Mouse (Mus musculus) neural tube, embryonic 15.5 days (tissue): ENCODE measurements at regions not wholly inside any gene's neighbourhood (a gene's known extent, or its start where the extent isn't known, plus 50 kb on each side); places are given as distances from the start of the nearest gene placed in this dataset.

Source experiments
- ATAC-seq: fragments of 200-750 bp; cut with Nextera tagmentation; 2 replicates; pipeline ENCODE4 v1.8.0; 2017; ENCODE audit warnings: mild to moderate bottlenecking, moderate TSS enrichment, moderate library complexity; ENCODE audit not compliant: low FRiP score
- H3K27ac ChIP-seq: fragments of 300-500 bp; sonication (generic); replicated peaks from 2 replicates; pipeline ENCODE4 v1.5.1; 2015; ENCODE audit warnings: mild to moderate bottlenecking, inconsistent platforms
- H3K27me3 ChIP-seq: fragments of 300-500 bp; sonication (generic); replicated peaks from 2 replicates; pipeline ENCODE4 v1.6.1; 2015; ENCODE audit warnings: inconsistent platforms
- H3K36me3 ChIP-seq: fragments of 300-500 bp; sonication (generic); 2 replicates; pipeline ENCODE4 v1.6.1; 2015; ENCODE audit warnings: inconsistent platforms
- H3K4me1 ChIP-seq: fragments of 300-500 bp; sonication (generic); 2 replicates; pipeline ENCODE4 v1.6.1; 2015; ENCODE audit warnings: inconsistent platforms
- H3K4me2 ChIP-seq: fragments of 300-500 bp; sonication (generic); 2 replicates; pipeline ENCODE4 v1.6.1; 2015; ENCODE audit warnings: inconsistent platforms, mild to moderate bottlenecking, moderate library complexity
- H3K4me3 ChIP-seq: fragments of 300-500 bp; sonication (generic); replicated peaks from 2 replicates; pipeline ENCODE4 v1.5.1; 2015; ENCODE audit warnings: mild to moderate bottlenecking, inconsistent platforms
- H3K9ac ChIP-seq: fragments of 300-500 bp; sonication (generic); replicated peaks from 2 replicates; pipeline ENCODE4 v1.6.1; 2015; ENCODE audit warnings: mild to moderate bottlenecking, inconsistent platforms
- H3K9me3 ChIP-seq: fragments of 300-500 bp; sonication (generic); replicated peaks from 2 replicates; pipeline ENCODE4 v1.6.1; 2016; ENCODE audit warnings: inconsistent platforms
- WGBS: fragments of 180-500 bp; shearing (Covaris S2); methylation state at CpG from one replicate; pipeline ENCODE4 v1.1.7; 2015; ENCODE audit warnings: mixed read lengths; 5-methylcytosine and 5-hydroxymethylcytosine counted together

DNA sequence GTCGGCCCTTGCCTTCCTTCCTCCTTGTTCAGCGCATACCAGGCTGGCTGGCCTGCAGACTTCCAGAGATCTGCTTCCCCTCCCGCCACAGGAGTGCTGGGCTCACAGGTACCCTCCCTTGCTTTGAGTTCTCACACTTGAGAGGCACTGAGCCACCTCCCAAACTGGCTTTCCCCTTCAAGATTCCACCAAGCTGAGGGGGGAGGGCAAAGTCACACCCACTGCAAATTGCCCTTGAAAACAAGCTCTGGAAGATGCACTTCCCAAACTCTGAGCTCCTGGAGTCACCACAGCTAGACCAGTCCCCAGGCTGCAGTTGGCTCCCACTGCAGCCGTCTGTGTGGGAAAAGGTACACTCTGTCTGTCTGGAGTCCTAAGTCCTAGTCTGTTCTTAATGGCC lies 142.1 kb upstream of the Slc22a12 start:
- Histone ChIP-seq H3K9me3 (no peaks in the 10 kb centered on the region), H3K27me3 (no peaks in the 10 kb centered on the region), H3K9ac (no peak overlapping the region), H3K36me3 (no peaks in the 10 kb centered on the region), H3K4me3 (no peak overlapping the region), H3K4me2 (no peak overlapping the region), H3K4me1 (no peaks in the 10 kb centered on the region), H3K27ac (no peak overlapping the region)
- no peak for ATAC-seq
- 31% methylated on average over 4 of the region's 4 CpGs for whole genome bisulfite sequencing

DNA sequence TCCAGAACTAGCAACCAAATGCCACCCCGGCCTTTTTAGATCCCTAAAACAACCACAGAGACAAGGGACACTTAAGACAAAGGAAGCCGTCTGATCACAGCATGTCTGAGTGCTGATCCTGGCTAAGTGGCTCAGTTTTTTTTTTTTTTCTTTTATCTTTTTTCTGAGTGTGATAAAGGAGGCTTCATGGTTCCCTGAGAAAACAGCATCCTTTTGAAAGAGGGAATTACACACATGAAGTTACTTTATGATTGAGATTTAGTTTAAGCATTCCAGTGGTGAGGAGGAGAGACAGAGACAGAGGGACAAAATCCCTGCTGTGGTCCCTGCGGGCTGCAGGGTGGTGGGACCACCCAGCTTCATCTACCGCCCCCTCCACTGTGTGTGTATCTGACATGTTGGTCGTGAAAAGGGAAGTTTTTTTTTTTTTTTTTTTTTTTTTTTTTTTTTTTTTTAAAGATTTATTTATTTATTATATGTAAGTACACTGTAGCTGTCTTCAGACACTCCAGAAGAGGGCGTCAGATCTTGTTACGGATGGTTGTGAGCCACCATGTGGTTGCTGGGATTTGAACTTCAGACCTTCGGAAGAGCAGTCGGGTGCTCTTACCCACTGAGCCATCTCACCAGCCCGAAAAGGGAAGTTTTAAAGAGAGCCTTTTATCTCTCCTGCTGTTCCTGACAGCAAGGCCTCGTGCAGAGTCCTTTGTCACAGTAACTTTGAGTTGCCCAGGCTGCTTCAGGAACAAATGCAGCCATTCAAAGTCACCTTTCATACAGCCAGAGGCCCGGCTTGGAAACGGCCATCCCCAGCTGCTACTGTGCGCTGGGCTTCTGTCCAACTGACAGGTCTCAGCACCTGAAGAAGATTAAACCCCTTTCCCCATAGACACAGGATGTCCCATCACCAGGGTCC lies 136.8 kb upstream of the Slc22a12 start:
- no peaks in the 10 kb centered on the region for H3K4me1 ChIP-seq
- no peaks in the 10 kb centered on the region for H3K9me3 ChIP-seq
- 18% methylated on average over 12 of the region's 14 CpGs for WGBS
- H3K36me3 ChIP-seq = no peaks in the 10 kb centered on the region
- ATAC-seq = no peak
- no peaks in the 10 kb centered on the region for H3K27me3 ChIP-seq
- H3K4me2 ChIP-seq = no peak overlapping the region
- H3K4me3 ChIP-seq = no peak overlapping the region
- no peak overlapping the region for H3K9ac ChIP-seq
- H3K27ac ChIP-seq = no peak overlapping the region

DNA sequence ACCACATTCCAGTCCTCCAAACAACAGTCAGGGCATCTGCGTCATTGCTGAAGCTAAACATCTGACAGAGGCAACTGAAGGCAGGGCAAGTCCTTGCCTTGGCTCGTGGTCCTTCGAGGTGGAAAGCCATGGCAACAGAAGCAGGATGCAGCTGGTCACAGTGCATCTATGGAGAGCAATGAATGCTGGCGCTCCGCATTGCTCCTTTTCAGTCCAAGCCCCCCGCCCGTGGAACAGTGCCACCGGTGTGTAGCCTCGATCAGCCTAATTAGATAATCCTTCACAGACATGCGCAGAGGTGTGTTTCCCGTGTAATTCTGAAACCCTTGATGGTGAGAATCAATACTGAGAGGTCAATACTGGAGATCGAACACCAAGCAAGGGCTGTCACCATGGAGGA lies 134.7 kb upstream of the Slc22a12 start:
- Histone ChIP-seq H3K9ac (no peak overlapping the region), H3K27ac (no peak overlapping the region), H3K27me3 (no peaks in the 10 kb centered on the region), H3K36me3 (no peaks in the 10 kb centered on the region), H3K4me1 (no peaks in the 10 kb centered on the region), H3K9me3 (no peaks in the 10 kb centered on the region), H3K4me3 (no peak overlapping the region), H3K4me2 (no peak overlapping the region)
- 73% methylated on average over 12 of the region's 12 CpGs for WGBS
- no peak for ATAC-seq

DNA sequence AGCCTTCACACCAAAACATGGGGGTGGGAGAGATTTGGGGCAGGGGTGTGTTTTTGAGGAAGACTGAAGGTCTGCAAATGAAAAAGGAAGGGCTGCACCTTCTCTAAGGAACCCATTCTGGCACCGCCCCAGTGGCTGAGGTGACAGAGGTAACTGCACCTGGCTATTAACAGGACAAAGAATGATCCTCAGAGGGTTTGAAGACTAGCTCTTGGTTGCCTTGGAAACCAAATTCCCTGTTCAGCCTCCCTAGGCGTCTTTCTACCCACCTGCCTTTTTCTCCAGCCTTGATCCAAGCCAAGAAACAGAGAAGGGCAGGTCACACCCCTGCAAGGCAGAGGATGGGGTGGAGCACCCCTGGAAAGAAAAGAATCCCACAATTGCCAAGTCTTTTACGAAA lies 132.8 kb upstream of the Slc22a12 start:
- no peak for ATAC-seq
- no peak overlapping the region for H3K27ac ChIP-seq
- no peak overlapping the region for H3K9ac ChIP-seq
- WGBS = 55% methylated on average over 3 of the region's 3 CpGs
- H3K9me3 ChIP-seq = no peaks in the 10 kb centered on the region
- no peaks in the 10 kb centered on the region for H3K27me3 ChIP-seq
- no peaks in the 10 kb centered on the region for H3K4me1 ChIP-seq
- no peaks in the 10 kb centered on the region for H3K36me3 ChIP-seq
- H3K4me3 ChIP-seq = no peak overlapping the region
- H3K4me2 ChIP-seq = no peak overlapping the region

DNA sequence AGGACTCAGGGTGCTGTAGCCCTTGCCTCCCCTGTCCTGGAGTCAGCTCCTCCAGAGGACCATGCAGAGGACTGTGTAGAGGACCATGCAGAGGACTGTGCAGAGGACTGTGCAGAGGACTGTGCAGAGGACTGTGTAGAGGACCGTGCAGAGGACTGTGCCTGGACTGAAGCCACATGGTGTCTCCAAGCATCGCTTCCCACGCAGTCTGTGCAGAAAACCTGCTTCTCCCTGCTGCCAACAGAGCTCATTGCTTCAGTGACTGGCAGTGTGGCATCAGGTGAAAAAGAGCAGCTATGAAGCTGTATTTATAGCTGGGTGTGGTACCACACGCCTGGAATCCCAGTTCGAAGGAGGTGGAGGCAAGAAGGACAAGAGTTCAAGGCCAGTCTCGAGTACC lies 128.9 kb upstream of the Slc22a12 start:
- Histone ChIP-seq H3K4me3 (no peak overlapping the region), H3K4me1 (no peaks in the 10 kb centered on the region), H3K9ac (no peak overlapping the region), H3K27ac (no peak overlapping the region), H3K4me2 (no peak overlapping the region), H3K36me3 (no peaks in the 10 kb centered on the region), H3K9me3 (no peaks in the 10 kb centered on the region), H3K27me3 (no peaks in the 10 kb centered on the region)
- 88% methylated on average over 6 of the region's 6 CpGs for WGBS
- ATAC-seq = no peak

DNA sequence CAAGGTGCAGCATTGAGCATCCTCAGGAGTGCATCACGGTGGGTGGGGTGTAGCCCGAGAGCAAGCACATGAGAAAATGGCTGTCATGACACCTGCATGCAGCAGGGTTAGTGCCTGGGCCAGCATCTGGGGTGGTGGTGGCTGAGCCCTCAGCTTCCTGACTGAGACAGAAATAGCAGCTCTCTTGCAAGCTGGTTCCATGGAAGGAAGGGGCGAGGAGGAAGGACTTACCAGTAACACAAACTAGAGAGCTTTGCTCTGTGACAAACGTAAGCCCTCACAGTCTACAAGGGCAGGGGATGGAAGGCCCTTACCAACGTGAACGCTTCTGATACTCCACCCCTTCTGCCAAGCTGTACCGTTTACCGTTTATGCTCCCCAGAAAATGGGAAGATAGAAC lies 127.0 kb upstream of the Slc22a12 start:
- H3K36me3 ChIP-seq = no peaks in the 10 kb centered on the region
- no peaks in the 10 kb centered on the region for H3K9me3 ChIP-seq
- H3K4me1 ChIP-seq = no peaks in the 10 kb centered on the region
- no peak overlapping the region for H3K4me2 ChIP-seq
- H3K9ac ChIP-seq = no peak overlapping the region
- no peak overlapping the region for H3K4me3 ChIP-seq
- H3K27ac ChIP-seq = no peak overlapping the region
- no peak for ATAC-seq
- WGBS = 83% methylated on average over 8 of the region's 8 CpGs
- no peaks in the 10 kb centered on the region for H3K27me3 ChIP-seq

DNA sequence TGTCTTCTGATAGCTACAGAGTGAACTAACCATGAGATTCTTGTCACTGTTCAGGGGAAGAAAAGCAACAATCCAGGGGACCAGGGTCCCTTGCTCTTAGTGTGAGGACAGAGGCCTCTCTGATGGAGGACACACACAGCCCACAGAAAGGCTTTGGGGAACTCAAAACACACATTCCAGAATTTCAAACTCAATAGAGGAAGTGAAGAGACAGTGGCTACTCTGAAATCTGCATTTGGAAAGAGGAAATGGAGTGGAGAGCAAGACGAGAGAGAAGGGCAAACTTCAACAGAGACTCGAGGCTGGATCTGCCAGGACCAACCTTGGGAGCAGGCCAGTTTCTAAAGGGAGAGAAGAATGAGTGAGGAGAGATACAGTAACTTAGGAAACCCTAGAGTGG lies 125.7 kb upstream of the Slc22a12 start:
- no peak overlapping the region for H3K4me2 ChIP-seq
- H3K9ac ChIP-seq = no peak overlapping the region
- no peak for ATAC-seq
- H3K27ac ChIP-seq = no peak overlapping the region
- no peaks in the 10 kb centered on the region for H3K27me3 ChIP-seq
- H3K4me1 ChIP-seq = peaks cover 1% of the 10 kb centered on the region
- H3K9me3 ChIP-seq = no peaks in the 10 kb centered on the region
- H3K36me3 ChIP-seq = no peaks in the 10 kb centered on the region
- H3K4me3 ChIP-seq = no peak overlapping the region
- 68% methylated on average over 2 of the region's 2 CpGs for WGBS

DNA sequence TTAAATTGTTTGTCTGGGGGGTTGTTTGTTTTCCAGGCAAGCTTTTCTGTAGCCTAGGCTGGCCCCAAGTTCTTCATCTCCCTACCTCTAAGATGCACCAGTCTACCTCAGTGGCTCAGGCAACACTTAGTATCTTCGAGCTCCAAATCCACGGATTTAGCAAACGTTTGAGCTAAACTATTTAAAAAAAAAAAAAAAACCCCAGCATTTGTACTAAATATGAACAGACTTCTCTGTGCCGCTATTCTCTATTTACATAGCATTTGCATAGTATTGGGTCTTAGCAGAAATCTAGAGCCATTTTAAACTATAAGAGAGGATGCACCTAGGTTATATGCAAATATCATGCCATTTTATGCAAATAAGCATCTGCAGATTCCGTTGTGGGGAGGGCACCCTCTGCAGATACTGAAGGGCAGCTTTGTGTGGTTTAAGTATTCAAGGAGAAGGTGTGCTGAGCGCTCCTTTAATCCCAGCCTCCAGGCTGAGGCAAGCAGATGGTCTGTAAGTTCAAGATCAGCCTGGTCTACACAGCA lies 123.4 kb upstream of the Slc22a12 start:
- no peak for ATAC-seq
- Histone ChIP-seq H3K4me1 (peaks cover 7% of the 10 kb centered on the region), H3K27me3 (no peaks in the 10 kb centered on the region), H3K4me2 (no peak overlapping the region), H3K9ac (no peak overlapping the region), H3K27ac (no peak overlapping the region), H3K36me3 (no peaks in the 10 kb centered on the region), H3K9me3 (no peaks in the 10 kb centered on the region), H3K4me3 (no peak overlapping the region)
- 80% methylated on average over 6 of the region's 6 CpGs for WGBS

DNA sequence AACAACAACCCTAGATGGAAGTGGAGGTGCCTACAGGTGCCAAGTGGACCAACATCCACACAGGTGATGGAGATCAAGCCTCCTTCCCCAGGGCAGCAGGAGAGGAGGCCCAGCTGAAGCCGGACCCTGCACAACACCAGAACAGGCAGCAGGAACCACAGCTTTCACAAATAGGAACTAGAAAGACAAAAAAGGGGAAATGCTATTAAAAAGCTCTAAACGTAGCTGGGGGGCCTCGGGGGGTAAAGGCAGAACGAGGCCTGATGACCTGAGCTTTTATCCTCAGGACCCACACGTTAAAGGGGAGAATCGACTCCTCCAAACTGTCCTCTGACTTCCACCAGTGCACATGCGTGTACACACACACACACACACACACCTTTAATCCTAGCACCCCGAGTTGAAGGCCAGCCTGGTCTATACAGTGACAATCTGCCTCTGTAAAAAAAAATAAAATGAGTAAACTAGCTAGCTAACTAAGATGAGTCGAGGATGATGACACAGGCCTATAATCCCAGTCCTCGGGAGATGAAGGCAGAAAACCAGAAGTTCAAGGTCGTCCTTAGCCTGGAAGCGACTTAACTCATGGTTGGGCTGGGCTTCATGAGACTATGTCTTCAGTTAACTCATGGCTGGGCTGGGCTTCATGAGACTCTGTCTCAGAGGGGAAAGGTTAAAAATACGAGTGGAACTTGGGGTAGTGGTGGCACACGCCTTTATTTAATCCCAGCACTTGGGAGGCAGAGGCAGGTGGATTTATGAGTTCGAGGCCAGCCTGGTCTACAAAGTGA lies 122.6 kb upstream of the Slc22a12 start:
- ATAC-seq = no peak
- no peak overlapping the region for H3K4me2 ChIP-seq
- no peaks in the 10 kb centered on the region for H3K36me3 ChIP-seq
- no peak overlapping the region for H3K27ac ChIP-seq
- no peak overlapping the region for H3K9ac ChIP-seq
- no peak overlapping the region for H3K4me3 ChIP-seq
- no peaks in the 10 kb centered on the region; the same call in 1 of the 2 replicates for H3K27me3 ChIP-seq
- H3K4me1 ChIP-seq = peaks cover 7% of the 10 kb centered on the region
- 74% methylated on average over 15 of the region's 15 CpGs for WGBS
- no peaks in the 10 kb centered on the region for H3K9me3 ChIP-seq

DNA sequence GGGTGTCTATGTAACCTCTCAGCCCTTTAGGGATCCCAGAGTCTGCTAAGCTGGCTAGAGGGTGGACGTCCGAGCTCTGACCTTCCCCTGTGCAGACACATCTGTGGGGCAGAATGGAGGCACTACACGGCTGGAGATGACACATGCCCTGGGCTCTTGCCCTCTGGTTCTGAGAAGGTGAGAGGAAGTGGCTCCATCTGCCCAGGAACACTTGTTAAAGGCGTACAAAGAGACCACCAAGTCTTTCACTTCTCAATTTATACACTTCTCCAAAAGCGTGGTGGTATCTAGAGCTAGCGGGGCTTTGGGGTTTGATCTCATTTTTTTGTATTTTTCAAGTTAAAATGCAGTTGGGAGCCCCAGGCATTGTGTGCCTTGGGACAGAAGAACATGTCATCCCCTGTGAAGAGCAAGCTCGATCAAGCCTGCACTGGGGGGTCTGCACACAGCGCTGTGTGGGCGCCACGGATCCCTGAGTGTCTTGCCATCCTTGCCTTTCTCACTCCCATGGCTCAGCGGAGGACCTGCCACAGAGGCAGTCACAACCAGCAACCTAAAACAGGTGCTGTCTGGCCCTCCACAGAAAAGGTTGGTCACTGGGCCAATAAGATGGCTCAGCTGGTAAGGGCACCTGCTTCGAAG lies 121.6 kb upstream of the Slc22a12 start:
- Histone ChIP-seq H3K36me3 (no peaks in the 10 kb centered on the region), H3K9me3 (no peaks in the 10 kb centered on the region), H3K27me3 (no peaks in the 10 kb centered on the region; the same call in 1 of the 2 replicates), H3K4me3 (no peak overlapping the region), H3K27ac (no peak overlapping the region), H3K4me2 (no peak overlapping the region), H3K4me1 (peaks cover 7% of the 10 kb centered on the region), H3K9ac (no peak overlapping the region)
- ATAC-seq = no peak
- WGBS = 85% methylated on average over 12 of the region's 12 CpGs

DNA sequence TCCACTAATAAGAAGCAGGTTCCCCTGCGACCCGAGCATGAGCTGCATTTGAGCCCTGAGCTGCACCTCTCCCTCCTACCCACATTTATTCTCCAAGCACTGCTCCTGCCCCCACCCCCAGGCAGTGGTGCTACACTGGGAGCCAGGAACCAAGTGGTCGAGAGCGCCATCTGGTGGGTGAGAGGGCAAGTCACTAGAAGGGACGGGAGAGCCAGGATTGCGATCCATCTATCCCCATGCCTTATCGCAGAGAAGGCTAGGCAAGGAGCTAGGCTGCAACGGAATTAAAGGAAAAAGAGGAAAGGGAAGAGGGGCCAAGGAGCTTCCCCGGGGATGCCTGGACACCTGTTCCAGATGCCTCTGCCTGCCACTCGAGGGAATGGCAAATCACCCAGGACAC lies 120.6 kb upstream of the Slc22a12 start:
- peak; percentile 93 for ATAC-seq
- H3K4me1 ChIP-seq = peaks cover 7% of the 10 kb centered on the region
- WGBS = 3% methylated on average over 10 of the region's 10 CpGs
- H3K27ac ChIP-seq = no peak overlapping the region
- H3K9me3 ChIP-seq = no peaks in the 10 kb centered on the region
- no peak overlapping the region for H3K9ac ChIP-seq
- no peak overlapping the region for H3K4me3 ChIP-seq
- H3K4me2 ChIP-seq = peak overlapping the region; percentile 25; the same call in 1 of the 2 replicates
- H3K36me3 ChIP-seq = no peaks in the 10 kb centered on the region
- H3K27me3 ChIP-seq = no peaks in the 10 kb centered on the region; the same call in 1 of the 2 replicates
